Mouse (Mus musculus) testis, adult 2 months (tissue): ENCODE measurements around the gene Akt2.
A peak's percentile ranks its signal among the peaks of the same experiment; 100 is the strongest.

Experiments used
- CTCF ChIP-seq: fragments of 200-500 bp; IDR thresholded peaks from 2 replicates; pipeline ENCODE4 v1.5.1; 2012; ENCODE audit warnings: low read depth, mild to moderate bottlenecking, inconsistent platforms, low read length, moderate library complexity; ENCODE audit not compliant: control insufficient read depth, insufficient read depth, insufficient replicate concordance
- POLR2A ChIP-seq: fragments of 200-500 bp; IDR thresholded peaks from 2 replicates; pipeline ENCODE4 v1.6.1; 2012; ENCODE audit warnings: low read depth, mild to moderate bottlenecking, inconsistent platforms, low read length, moderate library complexity; ENCODE audit not compliant: control insufficient read depth

DNA sequence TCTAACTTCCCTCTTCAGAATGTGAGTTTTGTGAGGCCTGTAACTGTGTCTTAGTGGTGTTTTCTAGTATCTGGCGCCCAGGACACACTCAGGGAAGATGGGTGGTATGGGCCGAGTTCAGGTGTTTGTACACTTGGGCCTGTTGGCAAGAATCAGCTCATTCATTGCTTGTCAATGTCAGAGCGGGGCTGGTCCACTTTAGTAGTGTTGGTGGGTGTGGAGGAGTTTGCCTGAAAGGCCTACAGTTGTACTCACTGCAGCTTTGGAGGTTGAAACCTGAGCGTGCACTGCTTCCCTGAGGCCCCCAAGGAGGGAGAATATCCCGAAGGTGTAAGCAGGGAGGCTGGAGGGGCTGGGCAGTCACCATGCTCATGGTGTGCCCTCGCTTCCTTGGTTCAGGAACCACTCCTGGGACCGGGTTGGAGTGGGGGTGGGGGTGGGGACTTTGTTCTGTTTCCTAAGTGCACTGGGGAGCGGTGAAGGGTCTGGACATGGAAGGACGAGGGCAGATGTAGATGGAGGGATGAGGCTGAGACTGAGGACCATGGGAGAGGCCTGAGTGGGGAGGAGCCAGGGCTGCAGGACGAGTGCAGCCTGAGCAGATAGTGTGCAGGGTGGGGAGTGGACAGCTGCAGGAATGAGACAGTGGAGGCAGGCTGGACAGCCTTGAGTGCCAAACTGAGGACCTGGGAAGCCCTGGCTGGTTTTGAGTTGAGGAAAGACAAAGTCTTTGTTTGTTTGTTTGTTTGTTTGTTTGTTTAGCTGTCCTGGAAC lies 15.3 kb downstream of the Akt2 start:
- TF ChIP-seq CTCF (no peak), POLR2A (peak; percentile 50; the same call in 1 of the 2 replicates)
